Mouse (Mus musculus) layer of hippocampus, adult 9-11 months (tissue): Measurements from ENCODE around the gene Tulp2.
"Not testable (repeated sequence)": the region's sequence is repeated elsewhere in the genome, so short reads cannot be mapped to it uniquely, and the experiment has no call there.

Source experiments
- DNase-seq: peaks from one replicate; pipeline ENCODE4 v3.0.0; 2022

Gene Tulp2

GRCm38 (mm10) chr7:45460377-45460776, 21.3 kb upstream of the Tulp2 start:
- DNase-seq, result no peak

GRCm38 (mm10) chr7:45460860-45461314, 20.8 kb upstream of the Tulp2 start:
- peak; percentile 66 for DNase-seq

GRCm38 (mm10) chr7:45461326-45461725, 20.4 kb upstream of the Tulp2 start:
- DNase-seq, result no peak

- no peak for DNase-seq
Observed at GRCm38 (mm10) chr7:45461781-45462180, 19.9 kb upstream of the Tulp2 start.

GRCm38 (mm10) chr7:45462325-45462724, 19.4 kb upstream of the Tulp2 start:
- no peak for DNase-seq

GRCm38 (mm10) chr7:45462868-45463267, 18.8 kb upstream of the Tulp2 start:
- not testable (repeated sequence) for DNase-seq

- DNase-seq, result no peak
Observed at GRCm38 (mm10) chr7:45463987-45464778, 17.5 kb upstream of the Tulp2 start.

GRCm38 (mm10) chr7:45465112-45465511, 16.6 kb upstream of the Tulp2 start:
- no peak for DNase-seq

- DNase-seq, result no peak
Observed at GRCm38 (mm10) chr7:45465549-45465948, 16.1 kb upstream of the Tulp2 start.

- DNase-seq, result peak; percentile 97
Observed at GRCm38 (mm10) chr7:45466283-45467089, 15.2 kb upstream of the Tulp2 start, which contains the start of gene Bax. Gene Bax (minus strand): TSS chr7:45466898.

GRCm38 (mm10) chr7:45467090-45467670, 14.5 kb upstream of the Tulp2 start:
- DNase-seq, result no peak

GRCm38 (mm10) chr7:45470869-45471268, 10.8 kb upstream of the Tulp2 start:
- DNase-seq, result no peak

- no peak for DNase-seq
Observed at GRCm38 (mm10) chr7:45475291-45475969, 6.2 kb upstream of the Tulp2 start.

- DNase-seq, result no peak
Observed at GRCm38 (mm10) chr7:45476453-45476852, 5.2 kb upstream of the Tulp2 start.

GRCm38 (mm10) chr7:45477003-45477402, 4.7 kb upstream of the Tulp2 start:
- no peak for DNase-seq

GRCm38 (mm10) chr7:45478774-45479173, 2.9 kb upstream of the Tulp2 start:
- DNase-seq, result no peak

- DNase-seq, result not testable (repeated sequence)
Observed at GRCm38 (mm10) chr7:45480310-45480709, 1.4 kb upstream of the Tulp2 start.

GRCm38 (mm10) chr7:45482166-45482565, 489 bp downstream of the Tulp2 start:
- no peak for DNase-seq

GRCm38 (mm10) chr7:45484985-45485384, 3.3 kb downstream of the Tulp2 start:
- not testable (repeated sequence) for DNase-seq

- DNase-seq, result no peak
Observed at GRCm38 (mm10) chr7:45486158-45486557, 4.5 kb downstream of the Tulp2 start.

- no peak for DNase-seq
Observed at GRCm38 (mm10) chr7:45486761-45487415, 5.2 kb downstream of the Tulp2 start, which contains the start of gene Gm45808. Gene Gm45808 (minus strand): TSS chr7:45486811.

- DNase-seq, result no peak
Observed at GRCm38 (mm10) chr7:45487861-45488292, 6.2 kb downstream of the Tulp2 start.
